Mouse (Mus musculus) cerebellum, adult 2 months (tissue): ENCODE measurements around the gene Kdm4c. TPM values are rescaled to one million over a fixed set of nuclear protein-coding genes. Genes with fewer than 3 reads are reported as not detected.

Source experiments
- DNase-seq, 2 experiments: peaks; one replicate each; pipeline ENCODE4 v3.0.0; 2021
- H3K27ac ChIP-seq: fragments of 200-500 bp; 2 replicates; pipeline ENCODE4 v1.5.1; 2012; ENCODE audit warnings: low read length, control low read depth, inconsistent platforms; ENCODE audit not compliant: insufficient read depth
- H3K27me3 ChIP-seq: fragments of 200-500 bp; 2 replicates; pipeline ENCODE4 v1.6.1; 2012; ENCODE audit warnings: inconsistent platforms, mild to moderate bottlenecking, low read length, moderate library complexity; ENCODE audit not compliant: control insufficient read depth, insufficient read depth
- H3K4me1 ChIP-seq: fragments of 200-500 bp; 2 replicates; pipeline ENCODE4 v1.6.1; 2011; ENCODE audit warnings: low read length; ENCODE audit not compliant: control insufficient read depth, insufficient read depth
- H3K4me3 ChIP-seq: fragments of 200-500 bp; replicated peaks from 2 replicates; pipeline ENCODE3; 2011; ENCODE audit warnings: mild to moderate bottlenecking, low read depth, low read length, control low read depth; ENCODE audit not compliant: insufficient read depth
- CTCF ChIP-seq: fragments of 200-500 bp; IDR thresholded peaks from 2 replicates; pipeline ENCODE4 v1.5.1; 2011; ENCODE audit warnings: low read depth, mild to moderate bottlenecking, control low read depth, low read length, moderate library complexity, borderline replicate concordance; ENCODE audit not compliant: insufficient read depth
- POLR2A ChIP-seq: fragments of 200-500 bp; IDR thresholded peaks from 2 replicates; pipeline ENCODE4 v1.6.1; 2011; ENCODE audit warnings: low read length, control low read depth, borderline replicate concordance; ENCODE audit not compliant: insufficient read depth
- WGBS: fragments of 180-500 bp; shearing (Covaris S2); methylation state at CpG from one replicate; pipeline ENCODE4 v1.1.7; 2018; 5-methylcytosine and 5-hydroxymethylcytosine counted together
- polyA plus RNA-seq: library from polyadenylated mRNA; depleted of rRNA; stranded (reverse); fragments of >200 nt; gene quantifications from 2 replicates; pipeline ENCODE4 v1.2.3, GENCODE M21; 2012; rRNA removed

The Kdm4c gene
- polyA plus RNA-seq, 1 experiment, result 14.0 TPM

- Histone ChIP-seq H3K27ac (no peak overlapping the region), H3K4me1 (no peaks in the 10 kb centered on the region), H3K4me3 (no peak overlapping the region), H3K27me3 (no peaks in the 10 kb centered on the region)
- DNase-seq, result no peak
- TF ChIP-seq POLR2A (no peak), CTCF (no peak)
- 71% methylated on average over 1 of the region's 1 CpGs for WGBS
Measured at GRCm38 (mm10) chr4:74419794-74420193, 177.5 kb downstream of the Kdm4c start.

Other genes starting within 250 kb of the Kdm4c start
- gene Frmd3, start 229.1 kb upstream of the Kdm4c start, polyA plus RNA-seq, result 8.1 and 9.0 TPM in 2 replicates